Mouse (Mus musculus) stomach, embryonic 15.5 days (tissue): Measurements from ENCODE around the gene Ubac2. TPM values are rescaled to one million over a fixed set of nuclear protein-coding genes. Genes with fewer than 3 reads are reported as not detected.

ENCODE experiments used
- ATAC-seq: fragments of 200-750 bp; cut with Nextera tagmentation; 2 replicates; pipeline ENCODE4 v1.8.0; 2017; ENCODE audit warnings: low read depth, moderate number of reproducible peaks, moderate TSS enrichment; ENCODE audit not compliant: insufficient read depth, low FRiP score
- H3K27ac ChIP-seq: fragments of 300-500 bp; sonication (generic); 2 replicates; pipeline ENCODE4 v1.5.1; 2015; ENCODE audit warnings: mild to moderate bottlenecking, inconsistent platforms
- H3K27me3 ChIP-seq: fragments of 300-500 bp; sonication (generic); replicated peaks from 2 replicates; pipeline ENCODE4 v1.6.1; 2015; ENCODE audit warnings: inconsistent platforms
- H3K36me3 ChIP-seq: fragments of 300-500 bp; sonication (generic); 2 replicates; pipeline ENCODE4 v1.6.1; 2015; ENCODE audit warnings: inconsistent platforms
- H3K4me1 ChIP-seq: fragments of 300-500 bp; sonication (generic); 2 replicates; pipeline ENCODE4 v1.6.1; 2015; ENCODE audit warnings: inconsistent platforms
- H3K4me2 ChIP-seq: fragments of 300-500 bp; sonication (generic); 2 replicates; pipeline ENCODE4 v1.6.1; 2015; ENCODE audit warnings: mild to moderate bottlenecking, inconsistent platforms
- H3K4me3 ChIP-seq: fragments of 300-500 bp; sonication (generic); replicated peaks from 2 replicates; pipeline ENCODE4 v1.5.1; 2015; ENCODE audit warnings: inconsistent platforms
- H3K9ac ChIP-seq: fragments of 300-500 bp; sonication (generic); 2 replicates; pipeline ENCODE4 v1.6.1; 2015; ENCODE audit warnings: inconsistent platforms
- H3K9me3 ChIP-seq: fragments of 300-500 bp; sonication (generic); 2 replicates; pipeline ENCODE4 v1.6.1; 2016; ENCODE audit warnings: inconsistent platforms
- WGBS: fragments of 180-500 bp; shearing (Covaris S2); methylation state at CpG from one replicate; pipeline ENCODE4 v1.1.7; 2015; 5-methylcytosine and 5-hydroxymethylcytosine counted together
- polyA plus RNA-seq: library from polyadenylated mRNA; unstranded; fragments of >200 nt; fragmentation: Nextera tagmentation; extraction: Ambion mirVana; gene quantifications from 2 replicates; pipeline ENCODE4 v1.2.1, GENCODE M21; 2015

Ubac2 gene
- polyA plus RNA-seq, 1 experiment from 2014 or later: 61.6 TPM

DNA sequence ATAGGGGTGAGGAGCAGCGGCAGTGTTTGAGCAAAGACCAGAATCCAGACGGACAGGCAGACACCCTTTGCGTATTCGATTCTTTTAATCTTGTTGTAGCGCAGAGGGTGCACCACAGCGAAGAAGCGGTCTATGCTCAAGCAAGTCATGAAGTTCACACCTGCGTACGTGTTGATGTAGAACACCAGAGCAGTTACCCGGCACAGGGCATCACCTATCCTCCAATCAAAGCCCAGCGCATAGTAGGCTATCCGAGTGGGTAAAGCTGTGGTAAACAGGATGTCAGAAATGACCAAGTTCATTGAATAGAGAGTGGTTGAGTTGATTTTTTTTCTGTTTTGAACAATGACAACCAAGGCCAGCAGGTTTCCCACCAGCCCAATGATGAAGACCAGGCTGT, 76.2 kb downstream of the Ubac2 start:
- ATAC-seq: no peak
- Histone ChIP-seq H3K27me3 (no peaks in the 10 kb centered on the region), H3K9me3 (no peaks in the 10 kb centered on the region), H3K27ac (no peak overlapping the region), H3K9ac (no peak overlapping the region), H3K4me2 (no peak overlapping the region), H3K4me1 (0 out of 2 replicates have a peak, but pooled peaks cover 3% of the 10 kb centered on the region), H3K36me3 (peaks cover 8% of the 10 kb centered on the region; the same call in 1 of the 2 replicates), H3K4me3 (no peak overlapping the region)
- 96% methylated on average over 12 of the region's 12 CpGs for WGBS

DNA sequence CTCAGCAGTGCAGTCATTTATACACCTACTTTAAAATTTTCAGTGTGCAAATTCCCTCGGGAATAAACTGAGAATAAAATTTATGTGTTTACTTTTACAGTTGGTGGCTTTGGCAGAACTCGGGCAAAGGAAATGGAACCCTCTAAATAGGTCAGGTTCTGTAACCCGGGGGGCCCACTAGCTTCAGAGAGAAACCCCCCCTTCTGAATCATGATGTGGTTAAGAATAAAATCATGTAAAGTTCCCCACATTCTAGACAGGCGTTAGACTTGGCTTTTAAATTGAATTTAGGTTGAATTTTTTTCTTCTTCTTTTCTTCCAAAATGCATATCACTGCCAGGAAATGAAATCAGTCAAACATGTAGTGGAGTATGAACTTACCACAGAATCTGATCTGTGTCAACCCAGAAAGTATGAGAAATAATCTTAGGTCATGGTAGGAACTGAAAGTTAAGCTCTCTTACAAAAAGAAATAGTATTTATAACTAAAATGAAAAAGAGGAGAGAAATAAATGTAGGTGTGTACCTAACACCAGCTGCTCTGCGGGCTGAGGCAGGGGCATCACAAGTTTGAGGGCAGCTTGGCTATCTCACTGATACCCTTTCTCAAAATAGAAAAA, 76.9 kb downstream of the Ubac2 start:
- Histone ChIP-seq H3K4me2 (no peak overlapping the region), H3K27ac (no peak overlapping the region), H3K4me3 (no peak overlapping the region), H3K36me3 (peaks cover 8% of the 10 kb centered on the region; the same call in 1 of the 2 replicates), H3K27me3 (no peaks in the 10 kb centered on the region), H3K9ac (no peak overlapping the region), H3K4me1 (0 out of 2 replicates have a peak, but pooled peaks cover 3% of the 10 kb centered on the region), H3K9me3 (no peaks in the 10 kb centered on the region)
- ATAC-seq: no peak
- WGBS: 62% methylated on average over 5 of the region's 5 CpGs

DNA sequence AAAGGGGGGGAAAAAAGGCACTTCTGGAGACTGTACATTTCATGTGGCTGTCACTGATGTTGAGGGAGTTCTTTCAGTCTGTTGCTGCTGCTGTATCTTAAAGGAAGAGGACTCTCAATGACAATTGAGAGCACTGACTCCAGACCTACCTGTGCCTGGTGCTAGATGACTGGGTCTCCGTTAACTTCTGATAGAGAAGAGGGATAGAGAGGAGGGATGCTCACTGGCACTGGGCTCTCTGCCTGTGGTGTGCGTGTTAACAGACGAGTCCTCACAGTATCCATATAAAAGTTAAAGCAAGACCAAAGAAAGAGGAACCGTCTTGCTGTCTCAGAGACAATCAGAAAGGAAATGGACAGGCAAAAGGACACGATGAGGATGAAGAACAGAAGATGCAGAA, 77.9 kb downstream of the Ubac2 start:
- peaks cover 8% of the 10 kb centered on the region; the same call in 1 of the 2 replicates for H3K36me3 ChIP-seq
- no peak overlapping the region for H3K27ac ChIP-seq
- H3K27me3 ChIP-seq: no peaks in the 10 kb centered on the region
- WGBS: 90% methylated on average over 5 of the region's 5 CpGs
- no peaks in the 10 kb centered on the region for H3K9me3 ChIP-seq
- no peak overlapping the region for H3K4me2 ChIP-seq
- H3K4me3 ChIP-seq: no peak overlapping the region
- peaks cover 7% of the 10 kb centered on the region; the same call in 1 of the 2 replicates for H3K4me1 ChIP-seq
- ATAC-seq: no peak
- no peak overlapping the region for H3K9ac ChIP-seq

DNA sequence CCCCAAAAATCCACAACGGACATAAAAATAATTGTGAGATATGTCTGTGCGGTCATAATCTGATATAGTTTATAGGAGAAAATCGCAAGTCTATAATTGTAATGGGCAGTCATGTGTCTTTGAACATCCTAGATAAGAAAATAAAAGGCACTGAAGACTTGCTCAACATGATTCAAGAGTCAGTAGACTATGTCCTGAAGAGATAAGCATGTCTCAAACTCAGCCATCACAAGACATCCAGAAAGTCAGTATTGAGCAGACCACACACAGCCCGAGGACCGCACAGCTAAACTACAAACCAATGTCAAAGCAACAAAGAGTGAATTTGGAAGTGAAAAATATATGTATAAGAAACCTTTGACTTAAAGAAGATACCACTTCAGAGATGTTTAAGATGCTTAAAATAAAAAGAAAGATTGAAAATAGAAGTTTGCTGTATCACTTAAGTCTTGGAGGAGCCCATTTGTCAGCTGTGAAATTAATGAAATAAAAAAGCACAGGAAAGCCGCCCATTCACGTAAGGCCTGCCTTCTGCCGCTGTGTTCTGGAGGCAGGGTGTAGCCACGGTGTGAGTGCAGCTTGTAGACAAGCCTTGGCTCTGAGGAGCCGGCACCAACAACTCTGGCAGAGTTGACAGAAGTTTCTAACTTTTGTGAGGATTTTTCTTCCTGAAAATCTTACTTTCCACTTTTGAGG, 78.9 kb downstream of the Ubac2 start:
- WGBS: 79% methylated on average over 10 of the region's 10 CpGs
- Histone ChIP-seq H3K4me2 (no peak overlapping the region), H3K9ac (no peak overlapping the region), H3K27me3 (no peaks in the 10 kb centered on the region), H3K36me3 (peaks cover 8% of the 10 kb centered on the region; the same call in 1 of the 2 replicates), H3K4me3 (no peak overlapping the region), H3K27ac (no peak overlapping the region), H3K4me1 (peaks cover 15% of the 10 kb centered on the region), H3K9me3 (no peaks in the 10 kb centered on the region)
- ATAC-seq: no peak

DNA sequence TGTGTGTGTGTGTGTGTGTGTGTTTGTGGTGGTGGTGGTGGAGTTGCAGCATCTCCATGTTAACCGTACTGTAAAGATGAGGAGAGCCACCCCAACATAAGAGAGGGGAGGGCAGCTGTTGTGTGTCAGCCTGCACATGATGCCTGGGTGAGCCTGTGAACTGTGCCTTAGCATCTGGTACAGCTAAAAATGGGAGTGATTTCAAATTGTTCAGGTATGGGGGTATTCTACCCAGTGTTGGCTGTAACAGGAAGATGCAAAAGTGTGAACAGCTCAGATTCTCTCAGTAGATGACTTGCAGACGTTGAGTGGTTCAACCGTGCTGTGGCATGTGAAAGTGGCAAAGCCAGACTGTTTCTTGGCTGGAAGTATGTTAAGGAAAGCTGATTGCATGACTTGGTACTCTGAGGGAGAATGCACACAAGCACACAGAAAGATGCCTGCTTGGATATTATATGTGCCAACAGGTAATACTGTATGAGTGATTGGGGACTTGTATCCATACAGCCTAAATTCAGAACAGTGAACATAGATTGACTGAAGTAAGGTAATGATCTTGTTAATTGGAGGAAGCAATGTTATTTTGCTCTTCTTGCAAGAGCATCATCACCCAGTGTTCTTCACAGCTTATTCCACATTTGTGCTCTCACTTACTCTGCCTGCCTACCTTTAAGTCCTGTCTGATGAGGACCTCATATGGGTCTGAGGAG, 79.8 kb downstream of the Ubac2 start:
- no peaks in the 10 kb centered on the region for H3K9me3 ChIP-seq
- no peaks in the 10 kb centered on the region for H3K27me3 ChIP-seq
- no peak overlapping the region for H3K4me2 ChIP-seq
- no peak for ATAC-seq
- H3K4me3 ChIP-seq: no peak overlapping the region
- 86% methylated on average over 3 of the region's 3 CpGs for WGBS
- H3K36me3 ChIP-seq: peaks cover 8% of the 10 kb centered on the region; the same call in 1 of the 2 replicates
- H3K9ac ChIP-seq: no peak overlapping the region
- H3K27ac ChIP-seq: no peak overlapping the region
- peaks cover 19% of the 10 kb centered on the region for H3K4me1 ChIP-seq

DNA sequence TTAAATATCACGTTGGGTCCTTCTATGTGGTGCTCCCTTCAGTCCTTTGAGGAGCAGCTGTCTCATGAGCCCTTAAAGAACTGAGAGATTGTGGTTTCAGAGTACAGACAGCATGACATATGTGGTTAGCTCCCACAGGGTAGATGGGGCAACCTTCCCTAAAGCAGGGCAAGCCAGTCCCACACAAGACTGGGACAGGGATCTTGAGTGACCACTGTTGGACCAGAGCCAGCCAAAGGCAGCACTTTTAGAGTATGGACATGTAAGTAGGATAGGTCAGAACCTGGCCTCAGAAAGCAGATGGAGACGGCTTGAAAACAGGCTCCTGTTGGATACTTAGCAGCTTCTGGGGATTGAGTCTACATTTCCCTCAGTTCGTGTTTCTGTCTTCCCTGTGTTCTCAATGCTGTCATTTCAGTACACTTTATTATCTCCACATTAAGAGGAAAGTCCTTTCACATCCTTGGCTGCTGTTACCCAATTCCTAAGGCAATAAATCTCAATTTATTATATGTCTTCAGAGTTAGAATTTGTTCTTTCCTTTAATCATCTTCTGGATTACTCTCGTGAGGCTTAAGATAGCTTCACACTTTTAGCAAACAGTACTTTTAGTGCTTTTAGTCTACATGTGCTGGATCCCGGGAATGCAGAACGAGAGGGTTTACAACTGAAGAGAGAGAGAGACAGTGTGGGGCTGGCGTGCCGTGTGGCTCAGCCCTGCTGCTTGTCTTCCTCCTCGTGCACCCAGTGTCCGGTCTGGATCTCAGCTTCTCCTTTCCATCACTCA, 80.5 kb downstream of the Ubac2 start:
- H3K27me3 ChIP-seq: no peaks in the 10 kb centered on the region
- no peak overlapping the region for H3K9ac ChIP-seq
- ATAC-seq: no peak
- WGBS: 66% methylated on average over 10 of the region's 10 CpGs
- H3K9me3 ChIP-seq: no peaks in the 10 kb centered on the region
- no peak overlapping the region for H3K27ac ChIP-seq
- H3K4me3 ChIP-seq: no peak overlapping the region
- no peak overlapping the region for H3K4me2 ChIP-seq
- peaks cover 8% of the 10 kb centered on the region; the same call in 1 of the 2 replicates for H3K36me3 ChIP-seq
- H3K4me1 ChIP-seq: peaks cover 24% of the 10 kb centered on the region

DNA sequence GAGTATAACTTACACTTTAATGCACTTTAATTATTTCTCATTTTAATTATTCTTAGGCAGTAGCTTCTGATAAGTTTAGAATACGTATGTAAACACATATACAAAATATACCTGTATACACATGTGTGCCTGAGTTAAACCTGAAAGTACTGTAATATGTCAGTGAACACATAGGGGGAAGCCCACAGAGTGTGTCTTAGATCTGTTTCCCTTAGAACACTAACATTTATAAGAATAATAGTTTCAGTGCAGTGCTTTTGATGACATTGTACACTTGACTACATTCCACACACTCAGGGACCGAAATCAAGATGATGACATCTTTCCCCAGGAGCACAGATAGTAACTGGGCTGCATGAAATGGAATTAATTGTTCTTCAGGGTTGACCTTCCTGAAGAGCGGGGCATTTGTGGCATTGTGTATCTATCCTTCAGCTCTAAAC, 81.1 kb downstream of the Ubac2 start:
- no peak overlapping the region for H3K9ac ChIP-seq
- no peak for ATAC-seq
- no peak overlapping the region for H3K4me2 ChIP-seq
- peaks cover 24% of the 10 kb centered on the region for H3K4me1 ChIP-seq
- no peak overlapping the region for H3K27ac ChIP-seq
- H3K27me3 ChIP-seq: no peaks in the 10 kb centered on the region
- peaks cover 2% of the 10 kb centered on the region; the same call in 1 of the 2 replicates for H3K36me3 ChIP-seq
- no peak overlapping the region for H3K4me3 ChIP-seq
- H3K9me3 ChIP-seq: no peaks in the 10 kb centered on the region
- 88% methylated on average over 3 of the region's 3 CpGs for WGBS

DNA sequence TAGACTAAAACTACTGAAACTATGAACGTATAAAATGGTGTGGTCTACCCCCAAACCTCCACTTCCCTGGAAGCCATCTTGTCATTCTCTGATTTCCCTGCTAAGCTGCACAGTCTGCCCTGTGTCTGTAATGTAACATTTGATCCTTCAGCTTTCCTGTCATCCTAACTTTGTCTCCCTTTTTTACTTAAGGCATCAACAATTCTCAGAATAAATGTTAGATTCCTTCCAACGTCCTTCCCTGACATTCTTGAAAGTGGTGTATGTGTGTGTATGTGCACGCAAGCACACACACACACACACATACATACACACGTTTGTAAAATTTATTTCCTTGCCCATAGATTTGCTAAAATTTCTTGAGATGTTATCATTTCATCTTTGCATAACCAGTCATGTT, 81.6 kb downstream of the Ubac2 start:
- no peaks in the 10 kb centered on the region for H3K27me3 ChIP-seq
- H3K36me3 ChIP-seq: no peaks in the 10 kb centered on the region
- WGBS: 80% methylated on average over 4 of the region's 4 CpGs
- H3K4me2 ChIP-seq: no peak overlapping the region
- no peak overlapping the region for H3K9ac ChIP-seq
- H3K4me3 ChIP-seq: no peak overlapping the region
- ATAC-seq: no peak
- peaks cover 24% of the 10 kb centered on the region for H3K4me1 ChIP-seq
- no peaks in the 10 kb centered on the region for H3K9me3 ChIP-seq
- no peak overlapping the region for H3K27ac ChIP-seq

DNA sequence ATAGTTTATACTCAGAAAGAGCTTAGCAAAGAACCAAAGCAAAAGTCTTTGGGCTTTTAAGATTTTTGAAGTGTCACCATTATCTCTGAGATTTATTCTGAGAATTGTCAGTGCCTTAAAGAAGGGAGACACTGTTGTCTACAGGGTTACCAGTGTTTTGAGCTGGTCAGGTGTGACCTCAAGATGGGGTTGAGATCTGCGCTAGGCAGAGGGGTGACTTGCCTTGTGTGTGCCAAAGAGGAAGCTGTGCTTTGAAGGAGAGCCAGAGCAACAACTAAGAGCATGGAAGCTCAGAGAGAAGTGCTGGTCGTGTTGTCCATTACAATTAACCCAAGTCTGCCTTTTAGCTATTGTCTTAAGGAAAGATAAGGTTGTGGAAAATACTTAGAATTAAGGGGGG, 82.1 kb downstream of the Ubac2 start:
- Histone ChIP-seq H3K4me2 (no peak overlapping the region), H3K9ac (no peak overlapping the region), H3K36me3 (no peaks in the 10 kb centered on the region), H3K9me3 (no peaks in the 10 kb centered on the region), H3K27me3 (no peaks in the 10 kb centered on the region), H3K27ac (no peak overlapping the region), H3K4me1 (peaks cover 24% of the 10 kb centered on the region), H3K4me3 (no peak overlapping the region)
- WGBS: 75% methylated on average over 2 of the region's 2 CpGs
- ATAC-seq: no peak

DNA sequence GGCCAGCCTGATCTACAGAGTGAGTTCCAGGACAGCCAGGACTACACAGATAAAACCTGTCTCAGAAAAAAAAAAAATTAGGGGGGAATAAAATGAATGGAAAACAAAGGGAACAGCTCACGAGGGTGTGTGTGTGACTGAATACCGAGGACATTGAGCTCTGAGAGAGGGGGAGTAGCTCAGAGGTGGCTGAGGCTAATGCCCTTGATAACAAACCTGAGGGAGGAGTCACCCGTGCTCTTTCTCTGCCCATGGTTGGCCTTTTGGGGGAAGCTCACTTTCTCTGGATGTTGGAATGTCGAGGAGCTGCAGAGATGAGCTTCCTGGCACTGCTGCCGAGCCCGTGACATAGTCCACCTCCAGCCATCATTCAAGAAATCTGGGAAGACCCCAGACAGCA, 82.6 kb downstream of the Ubac2 start:
- no peak overlapping the region for H3K27ac ChIP-seq
- no peaks in the 10 kb centered on the region for H3K9me3 ChIP-seq
- WGBS: 39% methylated on average over 6 of the region's 6 CpGs
- H3K4me3 ChIP-seq: no peak overlapping the region
- H3K36me3 ChIP-seq: no peaks in the 10 kb centered on the region
- no peak overlapping the region for H3K9ac ChIP-seq
- ATAC-seq: no peak
- H3K4me1 ChIP-seq: peaks cover 24% of the 10 kb centered on the region
- no peak overlapping the region for H3K4me2 ChIP-seq
- no peaks in the 10 kb centered on the region for H3K27me3 ChIP-seq

DNA sequence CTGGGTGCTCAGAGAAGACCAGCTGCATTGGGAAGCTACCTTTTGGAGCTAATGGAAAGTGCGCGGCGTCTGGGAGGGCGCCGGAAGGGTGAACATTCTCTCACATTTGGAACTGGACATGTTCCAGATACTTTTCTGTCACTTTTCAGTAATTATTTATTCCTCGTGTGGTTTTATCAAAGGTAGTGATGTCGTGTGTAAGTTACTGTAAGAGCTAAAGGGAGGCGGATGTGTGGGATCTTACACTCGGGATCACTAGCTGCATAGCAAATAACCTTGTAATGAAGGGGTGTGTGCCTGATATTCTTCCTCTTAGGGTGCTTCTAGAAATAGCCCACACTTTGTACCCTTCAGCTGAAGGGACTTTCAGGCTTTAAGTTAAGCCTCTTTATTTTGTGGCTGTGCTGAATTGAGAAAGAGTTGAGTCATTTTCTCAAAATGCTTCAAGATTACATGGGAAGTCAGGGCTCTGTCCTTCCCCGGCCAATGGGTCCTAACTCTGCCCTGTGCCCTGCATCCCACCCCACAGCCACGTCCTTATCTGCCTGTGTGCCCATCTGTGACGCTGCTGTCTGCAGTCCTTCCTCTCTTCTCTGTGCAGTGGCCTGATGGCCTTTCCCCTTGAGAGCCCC, 83.2 kb downstream of the Ubac2 start:
- H3K9me3 ChIP-seq: no peaks in the 10 kb centered on the region
- H3K27me3 ChIP-seq: no peaks in the 10 kb centered on the region
- H3K27ac ChIP-seq: no peak overlapping the region
- peaks cover 24% of the 10 kb centered on the region for H3K4me1 ChIP-seq
- no peak overlapping the region for H3K9ac ChIP-seq
- no peak overlapping the region for H3K4me3 ChIP-seq
- H3K36me3 ChIP-seq: no peaks in the 10 kb centered on the region
- no peak for ATAC-seq
- no peak overlapping the region for H3K4me2 ChIP-seq
- 58% methylated on average over 12 of the region's 12 CpGs for WGBS
